Mouse (Mus musculus): Measurements from ENCODE around the gene Defb28. TPM values are rescaled to one million over a fixed set of nuclear protein-coding genes. Genes with fewer than 3 reads are reported as not detected.
A peak's percentile ranks its signal among the peaks of the same experiment; 100 is the strongest.

The Defb28 gene
- total RNA-seq (2014; fragmentation: Nextera tagmentation) (not detected in 2 replicates), total RNA-seq (2017) (not detected in 2 replicates), polyA plus RNA-seq (2012) (not detected in 2 replicates)

DNA sequence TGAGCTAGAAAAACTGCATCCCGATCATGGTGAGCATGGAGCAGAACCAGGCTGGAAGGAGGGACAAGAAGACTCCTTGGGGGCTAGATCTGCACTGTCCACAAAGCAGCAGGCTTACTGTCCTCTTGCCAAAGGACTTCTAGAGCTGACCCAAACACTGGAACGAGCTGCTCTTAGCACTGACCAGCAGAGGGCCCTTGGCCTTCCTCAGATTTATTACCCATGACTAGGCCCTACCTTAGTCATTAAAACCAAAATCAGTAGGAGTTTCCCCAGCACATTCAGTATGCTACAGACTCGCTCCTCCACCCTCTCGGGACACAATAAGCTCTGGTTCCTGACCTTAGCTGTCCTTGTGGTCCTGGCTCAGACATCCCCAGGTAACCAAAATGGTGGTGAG lies at the start of gene Defb28:
Defb28 (plus strand) TSS at position 275 of the 400 bp plus-strand sequence.
- no peak for ATAC-seq (ENCODE audit: extremely low read depth, insufficient number of reproducible peaks, low FRiP score, poor library complexity, severe bottlenecking)
- TF ChIP-seq GATA1 (IDR thresholded peaks at IDR 0.05; ENCODE audit: borderline replicate concordance, low read length) (no peak), GATA2 (IDR thresholded peaks at IDR 0.05; ENCODE audit: borderline replicate concordance, low read depth, low read length) (no peak), CTCF (IDR thresholded peaks at IDR 0.05; ENCODE audit: low read depth, low read length) (no peak), POLR2AphosphoS5 (IDR thresholded peaks at IDR 0.05; ENCODE audit: insufficient replicate concordance, low read depth, low read length) (no peak), TAL1 (conservative IDR thresholded peaks at IDR 0.05; ENCODE audit: low read depth, low read length) (no peak)
- Histone ChIP-seq H3K4me3 (ENCODE audit: low read depth, low read length) (no peak within 1 kb of the TSS), H3K27me3 (ENCODE audit: insufficient read depth, low read length) (peaks cover 9% of the 10 kb centered on the region; the same call in 1 of the 2 replicates), H3K36me3 (replicated peaks) (no peaks in the 10 kb centered on the region), H3K4me1 (ENCODE audit: insufficient read depth, low read depth, low read length) (no peaks in the 10 kb centered on the region), H3K9me3 (replicated peaks) (no peaks in the 10 kb centered on the region)
- no peak for DNase-seq (ENCODE audit: low spot score)

DNA sequence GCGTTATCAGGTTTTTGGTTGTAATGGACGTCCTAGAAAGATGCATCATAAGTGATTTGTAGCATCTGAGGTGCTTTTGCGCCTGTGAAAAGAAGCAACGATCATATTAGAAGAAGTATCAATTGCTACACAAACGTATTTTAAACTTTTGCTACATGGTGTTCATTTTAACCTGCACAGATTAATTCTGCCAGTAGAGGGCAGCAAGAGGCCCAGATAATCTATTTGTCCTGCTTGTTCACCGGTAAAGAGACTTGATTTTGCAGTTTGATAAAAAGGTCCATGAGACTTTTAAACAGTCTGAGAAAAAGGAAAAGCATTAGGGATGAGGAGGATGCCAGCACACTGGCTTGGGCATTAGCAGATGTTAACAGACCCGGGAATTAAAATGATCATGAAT lies 47.1 kb upstream of the Defb28 start:
- Histone ChIP-seq H3K36me3 (replicated peaks) (no peaks in the 10 kb centered on the region), H3K4me3 (ENCODE audit: low read depth, low read length) (no peak overlapping the region), H3K9me3 (replicated peaks) (no peaks in the 10 kb centered on the region), H3K27me3 (ENCODE audit: insufficient read depth, low read length) (peaks cover 13% of the 10 kb centered on the region), H3K4me1 (ENCODE audit: insufficient read depth, low read depth, low read length) (no peaks in the 10 kb centered on the region)
- DNase-seq (ENCODE audit: low spot score) (no peak), ATAC-seq (ENCODE audit: extremely low read depth, insufficient number of reproducible peaks, low FRiP score, poor library complexity, severe bottlenecking) (no peak)
- TF ChIP-seq GATA1 (IDR thresholded peaks at IDR 0.05; ENCODE audit: borderline replicate concordance, low read length) = no peak
- TF ChIP-seq GATA2 (IDR thresholded peaks at IDR 0.05; ENCODE audit: borderline replicate concordance, low read depth, low read length) = no peak
- peak; percentile 44; the same call in 1 of the 2 replicates for TF ChIP-seq CTCF (IDR thresholded peaks at IDR 0.05; ENCODE audit: low read depth, low read length)
- TF ChIP-seq POLR2AphosphoS5 (IDR thresholded peaks at IDR 0.05; ENCODE audit: insufficient replicate concordance, low read depth, low read length) = no peak
- TF ChIP-seq TAL1 (conservative IDR thresholded peaks at IDR 0.05; ENCODE audit: low read depth, low read length) = no peak

DNA sequence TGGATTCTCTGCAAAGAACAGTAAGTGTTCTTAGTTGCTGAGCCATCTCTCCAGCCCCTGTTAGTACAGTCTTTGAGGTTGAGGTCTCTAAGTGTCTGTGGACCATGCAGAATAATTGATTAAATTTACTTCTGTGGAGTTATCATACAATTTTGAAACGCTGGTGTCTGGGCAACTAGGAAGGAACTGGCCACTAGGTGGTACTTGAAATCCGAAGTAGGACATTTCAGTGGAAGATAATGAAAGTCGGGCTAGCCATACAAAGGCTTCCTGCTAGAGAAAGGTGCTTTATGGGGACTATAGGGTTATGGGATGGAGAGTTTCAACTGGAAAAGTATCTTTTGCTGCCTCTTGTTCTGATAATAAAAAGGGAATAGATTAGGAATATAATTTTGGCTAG lies 45.6 kb upstream of the Defb28 start:
- no peak for DNase-seq (ENCODE audit: low spot score)
- Histone ChIP-seq H3K4me1 (ENCODE audit: insufficient read depth, low read depth, low read length) (no peaks in the 10 kb centered on the region), H3K9me3 (replicated peaks) (no peaks in the 10 kb centered on the region), H3K4me3 (ENCODE audit: low read depth, low read length) (no peak overlapping the region), H3K27me3 (ENCODE audit: insufficient read depth, low read length) (peaks cover 13% of the 10 kb centered on the region), H3K36me3 (replicated peaks) (no peaks in the 10 kb centered on the region)
- ATAC-seq (ENCODE audit: extremely low read depth, insufficient number of reproducible peaks, low FRiP score, poor library complexity, severe bottlenecking) = no peak
- TF ChIP-seq GATA2 (IDR thresholded peaks at IDR 0.05; ENCODE audit: borderline replicate concordance, low read depth, low read length) (no peak), CTCF (IDR thresholded peaks at IDR 0.05; ENCODE audit: low read depth, low read length) (no peak)

DNA sequence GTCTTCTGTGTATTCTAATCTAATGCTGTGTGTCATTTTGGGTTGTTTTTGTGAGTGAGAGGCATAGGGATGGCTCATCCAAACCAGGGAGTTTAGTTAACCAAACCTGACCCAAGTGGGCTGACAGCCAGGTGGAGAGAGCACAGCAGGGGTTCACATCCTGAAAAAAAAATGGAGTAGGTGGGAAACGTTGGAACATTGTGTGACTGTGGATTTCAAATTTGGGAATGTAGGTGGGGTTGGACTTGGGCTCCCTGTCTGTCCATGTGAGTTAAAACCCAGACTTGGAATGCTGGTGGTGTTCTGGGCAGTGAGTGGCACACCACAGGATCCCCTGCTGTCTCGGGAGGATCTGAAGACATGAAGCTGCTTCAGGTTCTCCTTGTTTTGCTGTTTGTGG lies 41.3 kb upstream of the Defb28 start, which contains the start of gene Defb20:
Defb20 (plus strand) TSS at position 301 of the 400 bp plus-strand sequence.
- Histone ChIP-seq H3K4me3 (ENCODE audit: low read depth, low read length) (no peak within 1 kb of the TSS), H3K36me3 (replicated peaks) (no peaks in the 10 kb centered on the region), H3K9me3 (replicated peaks) (no peaks in the 10 kb centered on the region), H3K4me1 (ENCODE audit: insufficient read depth, low read depth, low read length) (no peaks in the 10 kb centered on the region), H3K27me3 (ENCODE audit: insufficient read depth, low read length) (peaks cover 19% of the 10 kb centered on the region)
- DNase-seq (ENCODE audit: low spot score) (no peak), ATAC-seq (ENCODE audit: extremely low read depth, insufficient number of reproducible peaks, low FRiP score, poor library complexity, severe bottlenecking) (no peak)
- TF ChIP-seq CTCF (IDR thresholded peaks at IDR 0.05; ENCODE audit: low read depth, low read length) (no peak), POLR2AphosphoS5 (IDR thresholded peaks at IDR 0.05; ENCODE audit: insufficient replicate concordance, low read depth, low read length) (no peak), GATA2 (IDR thresholded peaks at IDR 0.05; ENCODE audit: borderline replicate concordance, low read depth, low read length) (no peak), TAL1 (conservative IDR thresholded peaks at IDR 0.05; ENCODE audit: low read depth, low read length) (no peak), GATA1 (IDR thresholded peaks at IDR 0.05; ENCODE audit: borderline replicate concordance, low read length) (no peak)

DNA sequence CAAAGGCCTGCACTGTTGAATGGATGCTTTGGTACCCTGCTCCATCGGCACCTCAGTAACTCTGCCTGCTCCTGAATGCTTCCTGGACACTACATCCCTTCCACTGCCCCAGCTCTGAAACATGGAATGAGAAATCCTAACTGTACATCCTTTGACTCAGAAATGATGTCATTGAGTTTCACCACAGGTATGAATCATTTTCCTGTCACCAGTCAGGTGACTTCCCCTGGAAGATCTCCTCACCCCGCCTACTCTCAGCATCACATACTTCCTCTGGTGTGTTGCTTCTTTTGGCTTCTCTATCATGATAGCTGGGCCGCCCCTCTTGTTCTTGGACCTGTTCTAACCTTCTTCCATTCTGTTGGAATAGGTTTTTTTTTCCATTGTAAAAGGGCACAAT lies 37.2 kb upstream of the Defb28 start:
- Histone ChIP-seq H3K4me1 (ENCODE audit: insufficient read depth, low read depth, low read length) (no peaks in the 10 kb centered on the region), H3K4me3 (ENCODE audit: low read depth, low read length) (no peak overlapping the region), H3K27me3 (ENCODE audit: insufficient read depth, low read length) (peaks cover 16% of the 10 kb centered on the region), H3K9me3 (replicated peaks) (no peaks in the 10 kb centered on the region), H3K36me3 (replicated peaks) (no peaks in the 10 kb centered on the region)
- DNase-seq (ENCODE audit: low spot score) = no peak
- ATAC-seq (ENCODE audit: extremely low read depth, insufficient number of reproducible peaks, low FRiP score, poor library complexity, severe bottlenecking) = no peak
- TF ChIP-seq CTCF (IDR thresholded peaks at IDR 0.05; ENCODE audit: low read depth, low read length) (no peak), GATA1 (IDR thresholded peaks at IDR 0.05; ENCODE audit: borderline replicate concordance, low read length) (no peak), POLR2AphosphoS5 (IDR thresholded peaks at IDR 0.05; ENCODE audit: insufficient replicate concordance, low read depth, low read length) (no peak), GATA2 (IDR thresholded peaks at IDR 0.05; ENCODE audit: borderline replicate concordance, low read depth, low read length) (no peak), TAL1 (conservative IDR thresholded peaks at IDR 0.05; ENCODE audit: low read depth, low read length) (no peak)

DNA sequence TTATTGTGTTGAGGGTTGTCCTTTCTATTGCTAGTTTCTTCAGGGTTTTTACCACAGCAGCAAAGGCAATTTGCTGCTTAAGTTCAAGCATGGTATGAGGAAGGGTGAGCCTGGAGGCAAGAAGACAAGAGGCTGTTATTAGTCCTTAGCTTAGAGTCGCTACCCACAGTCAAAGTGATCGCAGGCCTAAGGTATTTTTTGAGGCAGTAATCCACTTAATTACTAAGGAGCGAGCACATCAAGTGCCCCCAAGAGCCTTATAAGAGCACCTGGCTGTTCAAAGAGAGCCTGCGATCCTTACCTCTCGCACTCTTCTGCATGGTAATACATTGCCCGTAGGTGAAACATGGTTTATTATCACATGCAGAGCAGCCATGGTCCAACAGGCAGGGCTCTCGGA lies 36.3 kb upstream of the Defb28 start:
- Histone ChIP-seq H3K4me3 (ENCODE audit: low read depth, low read length) (no peak overlapping the region), H3K27me3 (ENCODE audit: insufficient read depth, low read length) (peaks cover 16% of the 10 kb centered on the region), H3K4me1 (ENCODE audit: insufficient read depth, low read depth, low read length) (no peaks in the 10 kb centered on the region), H3K9me3 (replicated peaks) (no peaks in the 10 kb centered on the region), H3K36me3 (replicated peaks) (no peaks in the 10 kb centered on the region)
- ATAC-seq (ENCODE audit: extremely low read depth, insufficient number of reproducible peaks, low FRiP score, poor library complexity, severe bottlenecking) (no peak), DNase-seq (ENCODE audit: low spot score) (no peak)
- no peak for TF ChIP-seq TAL1 (conservative IDR thresholded peaks at IDR 0.05; ENCODE audit: low read depth, low read length)
- TF ChIP-seq CTCF (IDR thresholded peaks at IDR 0.05; ENCODE audit: low read depth, low read length) = no peak
- TF ChIP-seq GATA1 (IDR thresholded peaks at IDR 0.05; ENCODE audit: borderline replicate concordance, low read length) = no peak
- TF ChIP-seq GATA2 (IDR thresholded peaks at IDR 0.05; ENCODE audit: borderline replicate concordance, low read depth, low read length) = no peak
- no peak for TF ChIP-seq POLR2AphosphoS5 (IDR thresholded peaks at IDR 0.05; ENCODE audit: insufficient replicate concordance, low read depth, low read length)

Data from G1E (cell line).